Mouse (Mus musculus) gastrocnemius, postnatal 36 days (tissue): ENCODE measurements around the gene S1pr1. TPM values are rescaled to one million over a fixed set of nuclear protein-coding genes. Genes with fewer than 3 reads are reported as not detected.

ENCODE experiments used
- DNase-seq, 2 experiments: peaks; one replicate each; pipeline ENCODE4 v3.0.0; 2022
- intact Hi-C: fragments of 180-260 bp; cut with DNase I; formaldehyde crosslinking; loops from one replicate; pipeline ENCODE4 v1.15.1; 2025
- total RNA-seq, 2 experiments: library from RNA; stranded (reverse); gene quantifications; 2 replicates each; pipeline ENCODE4 v1.2.3; 2021

Gene S1pr1
- total RNA-seq, 2 experiments from 2014 or later = 17.3 to 19.6 TPM

- no peak for DNase-seq
- intact Hi-C loops = loop anchor here (2.0 kb wide), 1 partner anchor 267 kb away; no protein-coding TSS in a partner anchor
Measured at GRCm38 (mm10) chr3:115713417-115714048, 1.3 kb downstream of the S1pr1 start.

GRCm38 (mm10) chr3:115712808-115713200, 2.1 kb downstream of the S1pr1 start:
- DNase-seq = peak; percentile 45 to 57
- intact Hi-C loops = loop anchor here (2.0 kb wide), 1 partner anchor 268 kb away; no protein-coding TSS in a partner anchor

- intact Hi-C loops = loop anchor here (2.0 kb wide), 1 partner anchor 269 kb away; no protein-coding TSS in a partner anchor
- no peak for DNase-seq
Measured at GRCm38 (mm10) chr3:115711924-115712807, 2.7 kb downstream of the S1pr1 start.

GRCm38 (mm10) chr3:115711393-115711792, 3.5 kb downstream of the S1pr1 start:
- DNase-seq = no peak
- intact Hi-C loops = no loop called here

- no peak for DNase-seq
- intact Hi-C loops = no loop called here
Measured at GRCm38 (mm10) chr3:115710051-115710450, 4.8 kb downstream of the S1pr1 start.

GRCm38 (mm10) chr3:115709118-115709574, 5.7 kb downstream of the S1pr1 start:
- intact Hi-C loops = no loop called here
- DNase-seq = no peak

- no peak for DNase-seq
- intact Hi-C loops = no loop called here
Measured at GRCm38 (mm10) chr3:115706736-115707135, 8.1 kb downstream of the S1pr1 start.

GRCm38 (mm10) chr3:115704254-115704908, 10.5 kb downstream of the S1pr1 start:
- intact Hi-C loops = no loop called here
- no peak for DNase-seq

GRCm38 (mm10) chr3:115703720-115704119, 11.2 kb downstream of the S1pr1 start:
- intact Hi-C loops = no loop called here
- no peak for DNase-seq

GRCm38 (mm10) chr3:115702089-115702488, 12.8 kb downstream of the S1pr1 start:
- intact Hi-C loops = no loop called here
- no peak for DNase-seq

- no peak for DNase-seq
- intact Hi-C loops = no loop called here
Measured at GRCm38 (mm10) chr3:115695194-115695891, 19.5 kb downstream of the S1pr1 start.

- intact Hi-C loops = no loop called here
- no peak for DNase-seq
Measured at GRCm38 (mm10) chr3:115694168-115694567, 20.7 kb downstream of the S1pr1 start.

GRCm38 (mm10) chr3:115693390-115693789, 21.5 kb downstream of the S1pr1 start:
- no peak for DNase-seq
- intact Hi-C loops = no loop called here

GRCm38 (mm10) chr3:115692857-115693256, 22.0 kb downstream of the S1pr1 start:
- DNase-seq = no peak
- intact Hi-C loops = no loop called here

- no peak for DNase-seq
Measured at GRCm38 (mm10) chr3:115692384-115692783, 22.5 kb downstream of the S1pr1 start.

GRCm38 (mm10) chr3:115689920-115690319, 25.0 kb downstream of the S1pr1 start:
- intact Hi-C loops = no loop called here
- no peak for DNase-seq

More at GRCm38 (mm10) chr3:115692384-115692783, 22.5 kb downstream of the S1pr1 start:
- intact Hi-C loops = no loop called here

GRCm38 (mm10) chr3:115689352-115689751, 25.5 kb downstream of the S1pr1 start:
- no peak for DNase-seq

GRCm38 (mm10) chr3:115687821-115688220, 27.1 kb downstream of the S1pr1 start:
- no peak for DNase-seq
- intact Hi-C loops = no loop called here

More at GRCm38 (mm10) chr3:115689352-115689751, 25.5 kb downstream of the S1pr1 start:
- intact Hi-C loops = no loop called here

- intact Hi-C loops = no loop called here
- no peak for DNase-seq
Measured at GRCm38 (mm10) chr3:115682328-115683088, 32.4 kb downstream of the S1pr1 start.
